Mouse (Mus musculus): ENCODE measurements around the gene Cisd3.

- TF ChIP-seq CTCF (IDR thresholded peaks at IDR 0.05) (no peak), EP300 (IDR thresholded peaks at IDR 0.05) (no peak)
Observed at GRCm38 (mm10) chr11:97712286-97712685, 26.7 kb downstream of the Cisd3 start.

Data from lung, postnatal 0 days (tissue).